Mouse (Mus musculus) midbrain, postnatal 0 days (tissue): Measurements from ENCODE around the gene Actn4. TPM values are rescaled to one million over a fixed set of nuclear protein-coding genes. Genes with fewer than 3 reads are reported as not detected.

Source experiments
- ATAC-seq: fragments of 200-750 bp; cut with Nextera tagmentation; 2 replicates; pipeline ENCODE4 v1.8.0; 2017; ENCODE audit warnings: moderate number of reproducible peaks, mild to moderate bottlenecking, moderate TSS enrichment, moderate library complexity; ENCODE audit not compliant: low FRiP score
- DNase-seq: peaks from one replicate; pipeline ENCODE4 v3.0.0-alpha.2; 2015; ENCODE audit warnings: low spot score
- H3K27ac ChIP-seq: fragments of 300-500 bp; sonication (generic); 2 replicates; pipeline ENCODE4 v1.5.1; 2014; ENCODE audit warnings: low read depth, mild to moderate bottlenecking, low read length, mixed read lengths
- H3K27me3 ChIP-seq: fragments of 300-500 bp; sonication (generic); 2 replicates; pipeline ENCODE4 v1.6.1; 2014; ENCODE audit warnings: low read length, control low read depth, mixed read lengths; ENCODE audit not compliant: insufficient read depth
- H3K36me3 ChIP-seq: fragments of 300-500 bp; sonication (generic); 2 replicates; pipeline ENCODE4 v1.6.1; 2014; ENCODE audit warnings: low read length, control low read depth, mixed read lengths; ENCODE audit not compliant: insufficient read depth
- H3K4me1 ChIP-seq: fragments of 300-500 bp; sonication (generic); 2 replicates; pipeline ENCODE4 v1.6.1; 2014; ENCODE audit warnings: mild to moderate bottlenecking, control low read depth, antibody characterized with exemption, low read length, mixed read lengths; ENCODE audit not compliant: insufficient read depth
- H3K4me2 ChIP-seq: fragments of 300-500 bp; sonication (generic); 2 replicates; pipeline ENCODE4 v1.6.1; 2014; ENCODE audit warnings: low read depth, mild to moderate bottlenecking, low read length, mixed read lengths; ENCODE audit not compliant: poor library complexity, severe bottlenecking
- H3K4me3 ChIP-seq: fragments of 300-500 bp; sonication (generic); 2 replicates; pipeline ENCODE4 v1.5.1; 2014; ENCODE audit warnings: low read depth, mild to moderate bottlenecking, low read length, moderate library complexity
- H3K9ac ChIP-seq: fragments of 300-500 bp; sonication (generic); replicated peaks from 2 replicates; pipeline ENCODE4 v1.6.1; 2014; ENCODE audit warnings: mild to moderate bottlenecking, low read length, moderate library complexity, mixed read lengths; ENCODE audit not compliant: poor library complexity, severe bottlenecking
- H3K9me3 ChIP-seq: fragments of 300-500 bp; sonication (generic); 2 replicates; pipeline ENCODE4 v1.6.1; 2016; ENCODE audit warnings: low read length, control low read depth
- CTCF ChIP-seq: IDR thresholded peaks from 2 replicates; pipeline ENCODE4 v1.5.1; 2016; ENCODE audit warnings: antibody characterized with exemption, mild to moderate bottlenecking
- WGBS: fragments of 180-500 bp; shearing (Covaris S2); extraction: QIAGEN DNeasy Blood & Tissue Kit; methylation state at CpG from one replicate; pipeline ENCODE4 v1.1.7; 2014; 5-methylcytosine and 5-hydroxymethylcytosine counted together
- polyA plus RNA-seq: library from polyadenylated mRNA; unstranded; fragments of >200 nt; fragmentation: Nextera tagmentation; extraction: Ambion mirVana; gene quantifications from 2 replicates; pipeline ENCODE4 v1.2.1, GENCODE M21; 2015
- total RNA-seq: library from RNA; depleted of rRNA; stranded (reverse); fragments of >200 nt; gene quantifications from 2 replicates; pipeline ENCODE4 v1.2.3, GENCODE M21; 2014

The Actn4 gene
- total and polyA plus RNA-seq, 2 experiments from 2014 or later, result 74.7 to 101 TPM

DNA sequence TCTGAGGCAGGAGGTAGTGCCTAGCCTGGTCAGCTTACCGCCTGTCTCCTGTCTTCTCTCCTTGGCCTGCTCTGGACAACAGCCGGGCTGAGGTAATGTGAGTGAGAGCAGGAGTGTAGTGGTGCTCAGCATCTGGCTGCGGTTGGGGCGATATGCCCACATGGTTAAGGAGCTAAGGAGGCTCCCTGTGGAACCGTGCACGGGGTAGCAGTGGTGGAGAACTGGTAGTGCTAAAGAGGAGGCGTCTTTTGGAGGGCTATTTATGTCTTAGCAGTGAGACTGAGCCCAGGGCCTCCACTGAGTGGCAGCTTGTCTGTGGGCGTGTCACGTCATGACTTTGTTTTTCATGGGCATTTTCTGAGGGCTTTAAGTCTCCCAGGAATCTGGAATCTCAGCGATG is 58.4 kb downstream of the Actn4 start:
- H3K4me2 ChIP-seq, result no peak overlapping the region
- H3K4me1 ChIP-seq, result no peaks in the 10 kb centered on the region
- no peak overlapping the region for H3K9ac ChIP-seq
- ATAC-seq (no peak), DNase-seq (no peak)
- TF ChIP-seq CTCF, result no peak
- 90% methylated on average over 10 of the region's 10 CpGs for WGBS
- no peaks in the 10 kb centered on the region for H3K9me3 ChIP-seq
- peaks cover 94% of the 10 kb centered on the region for H3K36me3 ChIP-seq
- H3K4me3 ChIP-seq, result no peak overlapping the region
- no peaks in the 10 kb centered on the region for H3K27me3 ChIP-seq
- no peak overlapping the region for H3K27ac ChIP-seq

- H3K27ac ChIP-seq, result no peak overlapping the region
Measured at GRCm38 (mm10) chr7:28902809-28903208, 59.3 kb downstream of the Actn4 start.

DNA sequence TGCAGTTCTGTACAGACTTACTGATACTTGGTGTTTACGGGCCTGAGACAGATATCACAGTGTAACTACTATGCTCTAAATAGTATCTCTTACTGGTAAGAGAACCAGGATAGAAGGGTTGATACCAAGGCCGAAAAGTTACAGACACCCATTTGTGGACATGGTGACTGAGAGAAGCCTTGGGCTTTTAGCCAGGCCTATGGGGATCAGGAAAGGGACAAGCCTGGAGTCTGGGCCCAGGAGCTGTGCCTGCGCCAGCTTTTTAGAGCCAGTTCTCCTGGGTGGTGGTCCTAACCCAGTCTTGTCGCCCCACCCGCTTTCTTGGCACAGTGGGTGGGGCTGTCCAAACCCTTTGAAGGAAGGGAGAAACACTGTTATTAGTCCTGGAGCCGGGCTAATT is 60.0 kb downstream of the Actn4 start:
- TF ChIP-seq CTCF, result no peak
- DNase-seq (no peak), ATAC-seq (no peak)
- Histone ChIP-seq H3K27me3 (no peaks in the 10 kb centered on the region), H3K9ac (no peak overlapping the region), H3K4me2 (no peak overlapping the region), H3K27ac (no peak overlapping the region), H3K36me3 (peaks cover 94% of the 10 kb centered on the region), H3K4me1 (no peaks in the 10 kb centered on the region), H3K4me3 (no peak overlapping the region), H3K9me3 (no peaks in the 10 kb centered on the region)
- WGBS, result 88% methylated on average over 6 of the region's 6 CpGs

More at GRCm38 (mm10) chr7:28902809-28903208, 59.3 kb downstream of the Actn4 start:
- Histone ChIP-seq H3K9me3 (no peaks in the 10 kb centered on the region), H3K36me3 (peaks cover 94% of the 10 kb centered on the region), H3K27me3 (no peaks in the 10 kb centered on the region), H3K4me1 (no peaks in the 10 kb centered on the region), H3K4me3 (no peak overlapping the region), H3K4me2 (no peak overlapping the region), H3K9ac (no peak overlapping the region)
- WGBS, result 90% methylated on average over 3 of the region's 3 CpGs
- DNase-seq, result no peak
- no peak for TF ChIP-seq CTCF
- no peak for ATAC-seq

DNA sequence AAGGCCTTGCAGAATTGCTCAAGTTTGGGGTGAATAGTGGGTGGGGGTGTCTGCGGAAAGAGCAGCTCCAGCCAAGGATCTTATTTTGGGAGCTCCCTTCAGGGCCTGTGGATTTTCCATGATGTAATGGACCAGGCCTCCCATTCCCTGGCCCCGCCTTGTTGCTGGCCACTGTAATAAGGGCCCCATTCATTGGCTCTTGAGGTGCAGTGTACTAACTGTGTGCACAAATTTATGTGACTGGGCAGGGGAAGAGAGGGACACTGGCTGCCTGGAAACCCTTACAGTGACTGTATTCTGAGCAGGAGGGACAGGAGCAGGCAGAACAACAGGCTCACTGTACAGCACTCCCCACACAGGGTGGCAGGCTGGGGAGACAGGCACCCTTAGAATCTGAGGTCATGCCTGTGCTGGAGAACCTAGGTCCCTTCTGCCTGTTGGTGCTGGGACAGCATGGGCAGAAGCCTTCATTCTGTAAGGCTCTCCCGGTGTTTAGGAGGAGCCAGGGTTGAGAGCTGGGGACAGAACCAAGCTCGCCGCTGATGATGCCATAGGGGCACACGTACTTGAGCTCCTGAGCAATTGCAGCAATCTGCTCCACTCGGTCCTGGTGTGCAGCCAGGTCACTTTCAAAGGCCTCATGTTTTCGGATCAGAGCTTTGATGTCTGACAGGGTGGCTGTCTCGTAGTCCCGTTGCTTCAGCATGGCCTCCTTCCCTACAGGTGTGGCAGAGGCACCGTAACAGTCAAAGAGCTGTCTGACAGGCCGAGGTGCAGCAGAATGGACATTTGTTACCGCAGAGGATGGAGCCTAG is 60.6 kb downstream of the Actn4 start:
- Histone ChIP-seq H3K4me1 (no peaks in the 10 kb centered on the region), H3K36me3 (peaks cover 94% of the 10 kb centered on the region), H3K27me3 (no peaks in the 10 kb centered on the region), H3K27ac (no peak overlapping the region), H3K4me2 (no peak overlapping the region), H3K4me3 (no peak overlapping the region), H3K9me3 (no peaks in the 10 kb centered on the region), H3K9ac (no peak overlapping the region)
- ATAC-seq (no peak), DNase-seq (no peak)
- 89% methylated on average over 13 of the region's 13 CpGs for WGBS
- no peak for TF ChIP-seq CTCF

DNA sequence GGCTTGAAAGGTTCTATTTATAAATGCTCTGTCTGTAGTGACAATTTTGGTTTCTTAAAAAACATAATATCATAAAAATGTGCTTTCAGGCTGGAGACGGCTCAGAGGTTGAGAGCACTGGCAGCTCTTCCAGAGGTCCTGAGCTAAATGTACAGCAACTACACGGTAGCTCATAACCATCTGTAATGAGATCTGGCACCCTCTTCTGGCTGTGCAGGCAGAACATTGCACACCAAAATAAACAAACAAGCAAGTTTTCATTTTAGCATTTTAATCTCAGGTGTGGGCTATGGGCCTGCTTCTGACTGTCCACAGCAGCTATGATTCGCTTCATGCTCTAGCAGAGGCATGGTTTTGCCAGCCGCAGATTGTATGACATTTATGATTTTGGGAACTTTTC is 62.2 kb downstream of the Actn4 start:
- Histone ChIP-seq H3K27me3 (no peaks in the 10 kb centered on the region), H3K27ac (no peak overlapping the region), H3K9ac (no peak overlapping the region), H3K4me3 (no peak overlapping the region), H3K4me2 (no peak overlapping the region), H3K36me3 (peaks cover 95% of the 10 kb centered on the region), H3K4me1 (no peaks in the 10 kb centered on the region), H3K9me3 (no peaks in the 10 kb centered on the region)
- ATAC-seq, result no peak
- DNase-seq, result no peak
- WGBS, result 88% methylated on average over 4 of the region's 4 CpGs
- TF ChIP-seq CTCF, result peak; percentile 39

- no peak overlapping the region for H3K27ac ChIP-seq
- no peak for TF ChIP-seq CTCF
- H3K9me3 ChIP-seq, result no peaks in the 10 kb centered on the region
- 93% methylated on average over 6 of the region's 6 CpGs for WGBS
- no peaks in the 10 kb centered on the region for H3K4me1 ChIP-seq
- no peak overlapping the region for H3K9ac ChIP-seq
- ATAC-seq, result no peak
- H3K36me3 ChIP-seq, result peaks cover 91% of the 10 kb centered on the region
- DNase-seq, result no peak
- no peak overlapping the region for H3K4me3 ChIP-seq
- no peak overlapping the region for H3K4me2 ChIP-seq
- H3K27me3 ChIP-seq, result no peaks in the 10 kb centered on the region
Measured at GRCm38 (mm10) chr7:28897661-28898060, 64.5 kb downstream of the Actn4 start.
